Mouse (Mus musculus) testis, adult 2 months (tissue): ENCODE data around the gene Nelfa.

Experiments used
- CTCF ChIP-seq: fragments of 200-500 bp; IDR thresholded peaks from 2 replicates; pipeline ENCODE4 v1.5.1; 2012; ENCODE audit warnings: low read depth, mild to moderate bottlenecking, inconsistent platforms, low read length, moderate library complexity; ENCODE audit not compliant: control insufficient read depth, insufficient read depth, insufficient replicate concordance
- POLR2A ChIP-seq: fragments of 200-500 bp; IDR thresholded peaks from 2 replicates; pipeline ENCODE4 v1.6.1; 2012; ENCODE audit warnings: low read depth, mild to moderate bottlenecking, inconsistent platforms, low read length, moderate library complexity; ENCODE audit not compliant: control insufficient read depth

GRCm38 (mm10) chr5:33899245-33899644, 37.0 kb downstream of the Nelfa start:
- TF ChIP-seq CTCF (no peak), POLR2A (no peak)
